Comparison of ENCODE assay signal across 12 mouse cellular contexts in genomic region chr12:56058876-56059275, GRCm38 (mm10).
A peak's percentile ranks its signal among the peaks of the same experiment; 100 is the strongest.
DNase-seq lines count a peak whose midpoint lies in the region; ATAC-seq and TF ChIP-seq lines count a peak whose summit lies in the region.
"Had no signal": no experiment of that assay in that cellular context is flagged by ENCODE, and none has a peak within 500 bp of the region (broad histone marks: within the 10 kb centered on the region; RNA-seq: fewer than 3 reads in every experiment).

No protein-coding gene starts in this region.

- 79% methylated on average over 10 of the region's 10 CpGs for WGBS in forebrain, embryonic 14.5 days
- WGBS in forebrain, embryonic 10.5 days: 82% methylated on average over 10 of the region's 10 CpGs
- WGBS in hindbrain, postnatal 0 days: 79% methylated on average over 10 of the region's 10 CpGs
- WGBS in hindbrain, embryonic 16.5 days: 79% methylated on average over 10 of the region's 10 CpGs
- WGBS in midbrain, embryonic 13.5 days: 85% methylated on average over 10 of the region's 10 CpGs
- WGBS in midbrain, embryonic 16.5 days: 81% methylated on average over 10 of the region's 10 CpGs
- WGBS in neural tube, embryonic 12.5 days: 84% methylated on average over 10 of the region's 10 CpGs
- WGBS in neural tube, embryonic 15.5 days: 80% methylated on average over 10 of the region's 10 CpGs

- DNase-seq in forebrain, embryonic 14.5 days (ENCODE audit: low spot score): no peak
- no peak for DNase-seq in forebrain, embryonic 10.5 days (ENCODE audit: extremely low spot score, low spot score)
- no peak for DNase-seq in hindbrain, postnatal 0 days (ENCODE audit: low spot score)

- no peak overlapping the region for H3K4me2 ChIP-seq in forebrain, embryonic 14.5 days (ENCODE audit: low read length)
- no peak overlapping the region for H3K4me2 ChIP-seq in hindbrain, postnatal 0 days (ENCODE audit: low read depth, low read length)
- no peak overlapping the region for H3K4me2 ChIP-seq in hindbrain, embryonic 16.5 days (ENCODE audit: low read length)
- H3K4me2 ChIP-seq in midbrain, embryonic 13.5 days (replicated peaks): no peak overlapping the region
- no peak overlapping the region for H3K4me2 ChIP-seq in midbrain, embryonic 16.5 days (ENCODE audit: low read length)
- no peak overlapping the region for H3K4me2 ChIP-seq in neural tube, embryonic 12.5 days (replicated peaks)
- no peak overlapping the region for H3K4me2 ChIP-seq in neural tube, embryonic 15.5 days
- H3K4me2 ChIP-seq: embryonic facial prominence, embryonic 13.5 days; embryonic facial prominence, embryonic 15.5 days had no signal

- no peaks in the 10 kb centered on the region; the same call in 1 of the 2 replicates for H3K27me3 ChIP-seq in forebrain, embryonic 14.5 days (replicated peaks; ENCODE audit: control insufficient read depth, insufficient read depth, low read length)
- peaks cover 27% of the 10 kb centered on the region for H3K27me3 ChIP-seq in forebrain, embryonic 10.5 days (ENCODE audit: poor library complexity, severe bottlenecking)
- H3K27me3 ChIP-seq in hindbrain, postnatal 0 days (ENCODE audit: insufficient read depth, low read length): no peaks in the 10 kb centered on the region
- peaks cover 6% of the 10 kb centered on the region; the same call in 1 of the 2 replicates for H3K27me3 ChIP-seq in hindbrain, embryonic 16.5 days (replicated peaks; ENCODE audit: control insufficient read depth, insufficient read depth, low read length)
- H3K27me3 ChIP-seq in midbrain, embryonic 13.5 days: peaks cover 7% of the 10 kb centered on the region; the same call in 1 of the 2 replicates
- no peaks in the 10 kb centered on the region for H3K27me3 ChIP-seq in midbrain, embryonic 16.5 days (ENCODE audit: control insufficient read depth, insufficient read depth, low read depth, low read length)
- H3K27me3 ChIP-seq in neural tube, embryonic 12.5 days (replicated peaks): no peaks in the 10 kb centered on the region
- H3K27me3 ChIP-seq in neural tube, embryonic 15.5 days (replicated peaks): no peaks in the 10 kb centered on the region
- H3K27me3 ChIP-seq: embryonic facial prominence, embryonic 13.5 days; embryonic facial prominence, embryonic 15.5 days had no signal

- no peaks in the 10 kb centered on the region for H3K9me3 ChIP-seq in forebrain, embryonic 14.5 days (replicated peaks; ENCODE audit: control insufficient read depth, low read length)
- H3K9me3 ChIP-seq in forebrain, embryonic 10.5 days: no peaks in the 10 kb centered on the region
- H3K9me3 ChIP-seq in hindbrain, postnatal 0 days (ENCODE audit: low read length): no peaks in the 10 kb centered on the region
- no peaks in the 10 kb centered on the region for H3K9me3 ChIP-seq in hindbrain, embryonic 16.5 days (ENCODE audit: control insufficient read depth, low read length)
- no peaks in the 10 kb centered on the region for H3K9me3 ChIP-seq in midbrain, embryonic 13.5 days
- H3K9me3 ChIP-seq in midbrain, embryonic 16.5 days (replicated peaks; ENCODE audit: control insufficient read depth, low read length, poor library complexity, severe bottlenecking): no peaks in the 10 kb centered on the region
- H3K9me3 ChIP-seq in neural tube, embryonic 12.5 days: no peaks in the 10 kb centered on the region
- no peaks in the 10 kb centered on the region for H3K9me3 ChIP-seq in neural tube, embryonic 15.5 days (replicated peaks)
- H3K9me3 ChIP-seq: embryonic facial prominence, embryonic 13.5 days; embryonic facial prominence, embryonic 15.5 days had no signal

- no peaks in the 10 kb centered on the region for H3K4me1 ChIP-seq in forebrain, embryonic 14.5 days (ENCODE audit: control insufficient read depth, insufficient read depth, low read length)
- H3K4me1 ChIP-seq in forebrain, embryonic 10.5 days: no peaks in the 10 kb centered on the region
- no peaks in the 10 kb centered on the region for H3K4me1 ChIP-seq in hindbrain, postnatal 0 days (ENCODE audit: insufficient read depth, low read length)
- H3K4me1 ChIP-seq in hindbrain, embryonic 16.5 days (ENCODE audit: control insufficient read depth, insufficient read depth, low read depth, low read length): no peaks in the 10 kb centered on the region
- no peaks in the 10 kb centered on the region for H3K4me1 ChIP-seq in midbrain, embryonic 13.5 days (replicated peaks)
- H3K4me1 ChIP-seq in midbrain, embryonic 16.5 days (ENCODE audit: control insufficient read depth, insufficient read depth, low read length): no peaks in the 10 kb centered on the region
- no peaks in the 10 kb centered on the region for H3K4me1 ChIP-seq in neural tube, embryonic 12.5 days
- H3K4me1 ChIP-seq in neural tube, embryonic 15.5 days: no peaks in the 10 kb centered on the region
- H3K4me1 ChIP-seq: embryonic facial prominence, embryonic 13.5 days; embryonic facial prominence, embryonic 15.5 days had no signal

- peak; percentile 54 for ATAC-seq in forebrain, embryonic 14.5 days
- 0 out of 2 replicates have a peak, but pooled peaks have one; percentile 12 for ATAC-seq in hindbrain, postnatal 0 days
- ATAC-seq in hindbrain, embryonic 16.5 days: no peak
- ATAC-seq in midbrain, embryonic 13.5 days: peak; percentile 66; the same call in 1 of the 2 replicates
- no peak for ATAC-seq in midbrain, embryonic 16.5 days
- peak; percentile 25; the same call in 1 of the 2 replicates for ATAC-seq in neural tube, embryonic 12.5 days (ENCODE audit: low FRiP score, low read depth)
- no peak for ATAC-seq in neural tube, embryonic 15.5 days (ENCODE audit: low FRiP score)
- ATAC-seq: CD4-positive, CD25-positive, alpha-beta regulatory T cell, adult 4 months had no signal

- no peak overlapping the region for H3K27ac ChIP-seq in forebrain, embryonic 14.5 days (ENCODE audit: low read depth, low read length)
- H3K27ac ChIP-seq in forebrain, embryonic 10.5 days: no peak overlapping the region
- no peak overlapping the region for H3K27ac ChIP-seq in hindbrain, postnatal 0 days
- H3K27ac ChIP-seq in hindbrain, embryonic 16.5 days (ENCODE audit: low read depth, low read length): no peak overlapping the region
- no peak overlapping the region for H3K27ac ChIP-seq in midbrain, embryonic 13.5 days
- no peak overlapping the region for H3K27ac ChIP-seq in midbrain, embryonic 16.5 days (ENCODE audit: low read length)
- no peak overlapping the region for H3K27ac ChIP-seq in neural tube, embryonic 12.5 days
- H3K27ac ChIP-seq in neural tube, embryonic 15.5 days (replicated peaks): no peak overlapping the region
- H3K27ac ChIP-seq: embryonic facial prominence, embryonic 13.5 days; embryonic facial prominence, embryonic 15.5 days had no signal

- no peak overlapping the region for H3K4me3 ChIP-seq in forebrain, embryonic 14.5 days (ENCODE audit: low read depth, low read length)
- H3K4me3 ChIP-seq in forebrain, embryonic 10.5 days: no peak overlapping the region
- no peak overlapping the region for H3K4me3 ChIP-seq in hindbrain, postnatal 0 days (ENCODE audit: low read length)
- H3K4me3 ChIP-seq in hindbrain, embryonic 16.5 days (ENCODE audit: low read length): no peak overlapping the region
- H3K4me3 ChIP-seq in midbrain, embryonic 13.5 days (replicated peaks): no peak overlapping the region
- H3K4me3 ChIP-seq in midbrain, embryonic 16.5 days (ENCODE audit: low read depth, low read length): no peak overlapping the region
- H3K4me3 ChIP-seq in neural tube, embryonic 12.5 days: no peak overlapping the region
- H3K4me3 ChIP-seq in neural tube, embryonic 15.5 days (replicated peaks): no peak overlapping the region
- H3K4me3 ChIP-seq: embryonic facial prominence, embryonic 13.5 days; embryonic facial prominence, embryonic 15.5 days; erythroblast, embryonic 14.5 days had no signal

- no peak for TF ChIP-seq CTCF in hindbrain, postnatal 0 days (IDR thresholded peaks at IDR 0.05; ENCODE audit: low read depth)

- H3K9ac ChIP-seq in forebrain, embryonic 14.5 days (ENCODE audit: low read length): no peak overlapping the region
- no peak overlapping the region for H3K9ac ChIP-seq in hindbrain, postnatal 0 days (replicated peaks; ENCODE audit: low read length)
- H3K9ac ChIP-seq in hindbrain, embryonic 16.5 days (ENCODE audit: low read depth, low read length): no peak overlapping the region
- H3K9ac ChIP-seq in midbrain, embryonic 13.5 days (replicated peaks): no peak overlapping the region
- H3K9ac ChIP-seq in midbrain, embryonic 16.5 days (ENCODE audit: low read depth, low read length): no peak overlapping the region
- no peak overlapping the region for H3K9ac ChIP-seq in neural tube, embryonic 12.5 days
- H3K9ac ChIP-seq in neural tube, embryonic 15.5 days (replicated peaks): no peak overlapping the region
- H3K9ac ChIP-seq: embryonic facial prominence, embryonic 13.5 days; embryonic facial prominence, embryonic 15.5 days had no signal

- H3K36me3 ChIP-seq in forebrain, embryonic 14.5 days (ENCODE audit: control insufficient read depth, insufficient read depth, low read length): no peaks in the 10 kb centered on the region
- H3K36me3 ChIP-seq in forebrain, embryonic 10.5 days (replicated peaks): no peaks in the 10 kb centered on the region
- H3K36me3 ChIP-seq in hindbrain, postnatal 0 days (ENCODE audit: insufficient read depth, low read length): no peaks in the 10 kb centered on the region
- no peaks in the 10 kb centered on the region for H3K36me3 ChIP-seq in hindbrain, embryonic 16.5 days (ENCODE audit: control insufficient read depth, insufficient read depth, low read length)
- no peaks in the 10 kb centered on the region for H3K36me3 ChIP-seq in midbrain, embryonic 13.5 days
- no peaks in the 10 kb centered on the region for H3K36me3 ChIP-seq in midbrain, embryonic 16.5 days (ENCODE audit: control insufficient read depth, insufficient read depth, low read length)
- H3K36me3 ChIP-seq in neural tube, embryonic 12.5 days: no peaks in the 10 kb centered on the region
- H3K36me3 ChIP-seq in neural tube, embryonic 15.5 days: no peaks in the 10 kb centered on the region
- H3K36me3 ChIP-seq: embryonic facial prominence, embryonic 13.5 days; embryonic facial prominence, embryonic 15.5 days had no signal

Comparison
In these comparisons a context has a peak if more than half of its experiments do, and no peak if none do; other contexts are left out.
1. ATAC-seq: peak in forebrain, embryonic 14.5 days (single experiment), hindbrain, postnatal 0 days (single experiment), midbrain, embryonic 13.5 days (single experiment) and neural tube, embryonic 12.5 days (single experiment); none in hindbrain, embryonic 16.5 days (single experiment), midbrain, embryonic 16.5 days (single experiment) and neural tube, embryonic 15.5 days (single experiment).